Mouse (Mus musculus) heart, embryonic 15.5 days (tissue): ENCODE results near the gene Nfu1. TPM values are rescaled to one million over a fixed set of nuclear protein-coding genes. Genes with fewer than 3 reads are reported as not detected.

Source experiments
- ATAC-seq: fragments of 200-750 bp; cut with Nextera tagmentation; replicated peaks from 2 replicates; pipeline ENCODE4 v1.8.0; 2017; ENCODE audit warnings: low read depth, moderate TSS enrichment; ENCODE audit not compliant: insufficient number of reproducible peaks, insufficient read depth, low FRiP score
- H3K27ac ChIP-seq: fragments of 300-500 bp; sonication (generic); 2 replicates; pipeline ENCODE4 v1.5.1; 2015; ENCODE audit warnings: mild to moderate bottlenecking, inconsistent platforms
- H3K27me3 ChIP-seq: fragments of 300-500 bp; sonication (generic); 2 replicates; pipeline ENCODE4 v1.6.1; 2015; ENCODE audit warnings: inconsistent platforms
- H3K36me3 ChIP-seq: fragments of 300-500 bp; sonication (generic); 2 replicates; pipeline ENCODE4 v1.6.1; 2015; ENCODE audit warnings: mild to moderate bottlenecking, inconsistent platforms
- H3K4me1 ChIP-seq: fragments of 300-500 bp; sonication (generic); replicated peaks from 2 replicates; pipeline ENCODE4 v1.6.1; 2015; ENCODE audit warnings: inconsistent platforms
- H3K4me2 ChIP-seq: fragments of 300-500 bp; sonication (generic); 2 replicates; pipeline ENCODE4 v1.6.1; 2015; ENCODE audit warnings: inconsistent platforms, mild to moderate bottlenecking, moderate library complexity
- H3K4me3 ChIP-seq: fragments of 300-500 bp; sonication (generic); 2 replicates; pipeline ENCODE4 v1.5.1; 2015; ENCODE audit warnings: mild to moderate bottlenecking, inconsistent platforms
- H3K9ac ChIP-seq: fragments of 300-500 bp; sonication (generic); 2 replicates; pipeline ENCODE4 v1.6.1; 2015; ENCODE audit warnings: mild to moderate bottlenecking, inconsistent platforms
- H3K9me3 ChIP-seq: fragments of 300-500 bp; sonication (generic); replicated peaks from 2 replicates; pipeline ENCODE4 v1.6.1; 2016; ENCODE audit warnings: inconsistent platforms
- WGBS: fragments of 180-500 bp; shearing (Covaris S2); methylation state at CpG from one replicate; pipeline ENCODE4 v1.1.7; 2015; ENCODE audit warnings: mixed read lengths; 5-methylcytosine and 5-hydroxymethylcytosine counted together
- polyA plus RNA-seq: library from polyadenylated mRNA; unstranded; fragments of >200 nt; fragmentation: Nextera tagmentation; extraction: Ambion mirVana; gene quantifications from 2 replicates; pipeline ENCODE4 v1.2.1, GENCODE M21; 2015

Gene Nfu1
- polyA plus RNA-seq, result 90.5 and 97.4 TPM in 2 replicates

DNA sequence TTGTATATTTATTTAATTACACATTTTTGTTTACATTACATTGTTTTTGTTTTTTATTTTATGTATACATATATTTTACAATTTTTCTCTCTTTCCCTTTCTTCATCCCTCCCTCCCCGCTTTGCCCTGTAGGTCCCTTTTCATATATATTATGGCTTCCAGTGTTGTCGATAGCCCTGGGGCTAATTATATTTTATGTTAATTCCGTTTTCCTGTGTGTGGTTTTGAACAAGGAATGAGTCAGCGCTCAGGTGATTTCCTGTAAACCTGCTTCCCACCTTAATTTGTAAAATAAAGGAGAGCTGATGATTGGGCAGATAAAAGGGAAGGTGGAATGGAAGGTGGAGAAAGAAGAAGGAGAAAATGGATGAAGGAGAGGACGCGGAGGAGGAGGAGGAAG lies at the start of gene Nfu1:
TSS of gene Nfu1 (plus strand) at position 350 of the 400 bp plus-strand sequence.
- Histone ChIP-seq H3K4me1 (peaks cover 13% of the 10 kb centered on the region), H3K4me2 (peak within 1 kb of the TSS; percentile 69), H3K4me3 (peak within 1 kb of the TSS; percentile 84), H3K27me3 (no peaks in the 10 kb centered on the region), H3K9ac (peak within 1 kb of the TSS; percentile 94), H3K9me3 (no peaks in the 10 kb centered on the region), H3K27ac (peak within 1 kb of the TSS; percentile 94), H3K36me3 (peaks cover 12% of the 10 kb centered on the region; the same call in 1 of the 2 replicates)
- WGBS, result 75% methylated on average over 6 of the region's 6 CpGs
- no peak for ATAC-seq

DNA sequence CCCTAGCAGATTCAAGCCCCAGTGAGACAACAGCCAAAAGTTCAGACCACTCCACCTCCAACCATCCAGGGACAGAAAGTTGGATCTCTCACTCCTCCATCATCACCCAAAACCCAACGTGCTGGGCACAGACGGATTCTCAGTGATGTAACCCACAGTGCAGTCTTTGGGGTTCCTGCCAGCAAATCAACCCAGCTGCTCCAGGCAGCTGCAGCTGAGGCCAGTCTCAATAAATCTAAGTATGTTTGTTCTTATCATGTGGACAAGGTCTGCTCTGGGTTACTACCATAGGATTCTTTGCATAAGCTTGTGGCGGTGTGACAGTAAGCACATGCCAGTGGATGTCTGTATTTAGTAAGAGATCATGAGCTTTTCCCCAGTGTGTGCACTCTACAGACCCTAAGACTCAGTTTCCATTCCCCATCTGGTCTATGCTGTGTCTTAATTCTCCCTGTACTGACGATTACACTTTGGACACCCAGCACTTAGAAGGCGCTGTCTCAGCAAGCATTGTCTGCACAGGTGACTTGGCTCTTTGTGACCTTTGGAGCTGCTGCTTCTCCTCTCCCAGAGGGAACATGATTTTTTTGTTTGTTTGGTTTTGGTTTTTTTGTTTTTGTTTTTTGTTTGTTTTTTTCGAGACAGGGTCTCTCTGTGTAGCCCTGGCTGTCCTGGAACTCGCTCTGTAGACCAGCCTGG lies 44.9 kb upstream of the Nfu1 start:
- WGBS, result 89% methylated on average over 7 of the region's 7 CpGs
- H3K4me2 ChIP-seq, result no peak overlapping the region
- no peak for ATAC-seq
- H3K9ac ChIP-seq, result no peak overlapping the region
- H3K36me3 ChIP-seq, result peaks cover 74% of the 10 kb centered on the region
- no peak overlapping the region for H3K4me3 ChIP-seq
- no peaks in the 10 kb centered on the region for H3K4me1 ChIP-seq
- H3K27ac ChIP-seq, result no peak overlapping the region
- H3K9me3 ChIP-seq, result no peaks in the 10 kb centered on the region
- H3K27me3 ChIP-seq, result no peaks in the 10 kb centered on the region

DNA sequence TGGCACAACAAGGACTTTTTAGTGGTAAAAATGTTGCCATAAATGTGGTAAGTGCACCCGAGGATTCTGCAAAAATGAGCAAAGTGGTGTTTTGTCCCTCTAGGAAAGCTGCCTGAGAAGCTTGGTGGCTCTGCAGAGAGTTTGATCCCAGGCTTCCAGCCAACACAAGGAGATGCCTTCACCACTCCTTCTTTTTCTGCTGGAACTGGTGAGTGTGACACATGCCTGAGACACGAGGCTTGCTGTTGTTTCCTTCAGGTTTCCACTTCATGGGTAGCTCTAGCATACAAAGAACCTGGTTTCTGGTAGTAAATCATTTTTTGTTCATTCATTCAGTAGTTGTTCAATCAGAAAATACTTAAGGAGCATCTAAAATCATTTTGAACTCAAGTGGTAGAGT lies 41.9 kb upstream of the Nfu1 start:
- Histone ChIP-seq H3K9me3 (no peaks in the 10 kb centered on the region), H3K4me3 (no peak overlapping the region), H3K27me3 (no peaks in the 10 kb centered on the region), H3K36me3 (peaks cover 72% of the 10 kb centered on the region), H3K27ac (no peak overlapping the region), H3K9ac (no peak overlapping the region), H3K4me1 (no peaks in the 10 kb centered on the region), H3K4me2 (no peak overlapping the region)
- WGBS, result 83% methylated on average over 2 of the region's 2 CpGs
- ATAC-seq, result no peak

DNA sequence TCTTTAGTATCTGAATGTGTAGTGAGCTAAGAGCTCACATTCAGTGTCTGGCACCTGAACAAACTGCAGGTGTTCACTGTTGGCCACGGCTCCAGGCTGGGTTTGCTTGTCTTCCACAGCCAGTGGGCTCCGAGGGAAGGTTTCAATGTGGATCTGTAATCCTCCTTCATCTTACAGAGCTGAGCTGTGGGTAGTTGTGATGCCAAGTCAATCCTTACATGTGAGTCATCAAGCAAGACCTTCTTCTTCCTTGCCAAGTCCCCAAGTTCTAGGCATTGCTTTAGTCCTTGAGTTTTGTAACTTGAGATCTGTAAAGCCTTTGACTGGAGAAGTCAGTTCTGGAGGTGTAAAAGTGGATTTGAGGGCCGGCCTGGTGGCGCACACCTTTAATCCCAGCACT lies 35.1 kb upstream of the Nfu1 start:
- Histone ChIP-seq H3K4me2 (no peak overlapping the region), H3K36me3 (peaks cover 46% of the 10 kb centered on the region), H3K4me3 (no peak overlapping the region), H3K9me3 (no peaks in the 10 kb centered on the region), H3K27ac (no peak overlapping the region), H3K4me1 (no peaks in the 10 kb centered on the region), H3K9ac (no peak overlapping the region), H3K27me3 (no peaks in the 10 kb centered on the region)
- ATAC-seq, result no peak
- 91% methylated on average over 4 of the region's 4 CpGs for WGBS

DNA sequence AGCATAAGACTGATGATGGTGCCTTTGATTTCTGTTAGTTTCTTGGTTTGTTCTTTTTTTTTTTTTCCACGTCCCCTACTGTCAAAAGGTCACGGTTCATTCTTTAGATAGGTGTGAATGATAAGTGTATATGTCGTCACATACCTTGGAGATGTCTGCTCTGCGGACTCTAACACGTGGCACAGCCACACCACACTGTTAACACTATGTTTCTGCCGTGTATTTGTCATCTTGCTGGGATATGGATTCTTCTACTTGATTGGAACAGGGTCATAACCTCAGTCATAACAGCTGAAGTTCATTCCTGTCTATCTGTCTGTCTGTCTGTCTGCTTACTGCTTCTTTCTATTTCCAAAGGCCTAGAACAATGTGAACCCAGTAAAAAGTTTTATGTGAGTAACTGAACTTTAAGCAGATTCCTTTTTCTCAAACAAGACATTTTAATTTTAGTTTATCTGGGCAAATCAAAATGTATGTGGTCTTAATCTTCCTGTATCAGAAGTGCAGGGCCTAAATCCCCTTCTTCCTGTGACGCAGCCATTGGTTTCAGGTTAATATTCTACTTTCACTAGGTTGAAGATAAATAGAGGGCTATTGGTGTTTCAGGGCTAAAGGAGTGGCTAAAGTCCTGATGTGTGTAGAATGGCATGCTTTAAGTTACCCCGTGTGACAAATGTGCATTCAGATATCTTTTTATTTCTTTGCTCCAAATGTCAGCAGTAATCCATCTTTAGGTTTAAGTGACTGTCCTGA lies 30.7 kb upstream of the Nfu1 start:
- H3K9me3 ChIP-seq, result no peaks in the 10 kb centered on the region
- ATAC-seq, result no peak
- H3K27me3 ChIP-seq, result no peaks in the 10 kb centered on the region
- WGBS, result 52% methylated on average over 8 of the region's 8 CpGs
- no peaks in the 10 kb centered on the region for H3K4me1 ChIP-seq
- no peak overlapping the region for H3K9ac ChIP-seq
- no peak overlapping the region for H3K27ac ChIP-seq
- no peak overlapping the region for H3K4me2 ChIP-seq
- no peak overlapping the region for H3K4me3 ChIP-seq
- H3K36me3 ChIP-seq, result peaks cover 24% of the 10 kb centered on the region; the same call in 1 of the 2 replicates

DNA sequence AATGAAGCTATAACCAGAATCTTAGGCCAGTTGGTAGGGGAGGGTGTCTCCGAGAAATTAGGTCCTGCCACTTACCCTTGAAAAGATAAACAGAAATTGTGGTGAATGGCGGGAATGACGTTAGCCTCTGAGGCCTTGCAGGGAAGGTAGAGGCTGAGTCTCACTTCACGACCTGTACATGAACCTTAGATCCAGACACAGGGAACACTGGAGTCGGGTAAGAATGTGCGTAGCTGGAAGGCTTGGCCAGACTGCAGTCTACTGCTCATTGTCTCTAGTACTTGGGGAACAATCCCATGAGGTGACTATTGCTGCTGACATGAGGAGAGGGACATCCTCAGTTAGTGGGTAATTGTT lies 30.1 kb upstream of the Nfu1 start:
- Histone ChIP-seq H3K4me2 (no peak overlapping the region), H3K4me1 (no peaks in the 10 kb centered on the region), H3K4me3 (no peak overlapping the region), H3K36me3 (peaks cover 25% of the 10 kb centered on the region; the same call in 1 of the 2 replicates), H3K9me3 (no peaks in the 10 kb centered on the region), H3K9ac (no peak overlapping the region), H3K27ac (no peak overlapping the region), H3K27me3 (no peaks in the 10 kb centered on the region)
- WGBS, result 60% methylated on average over 6 of the region's 6 CpGs
- ATAC-seq, result no peak

DNA sequence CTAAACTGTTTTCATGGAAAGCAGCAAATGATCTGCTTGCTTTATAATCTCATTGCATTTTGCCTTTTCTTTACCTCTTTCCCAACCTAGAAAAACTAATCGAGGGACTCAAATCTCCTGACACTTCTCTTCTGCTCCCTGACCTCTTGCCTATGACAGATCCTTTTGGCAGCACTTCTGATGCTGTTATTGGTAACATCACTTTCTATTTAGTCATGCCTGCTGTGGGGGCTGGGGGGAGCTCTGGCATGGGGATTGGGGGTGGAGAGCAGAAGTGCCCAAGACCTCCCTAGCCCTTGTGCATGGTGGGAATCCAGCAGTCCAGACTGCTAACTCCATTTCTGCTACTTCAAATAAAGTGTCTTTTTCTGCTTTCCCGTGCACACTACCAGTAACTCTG lies 27.8 kb upstream of the Nfu1 start:
- Histone ChIP-seq H3K4me1 (no peaks in the 10 kb centered on the region), H3K27ac (no peak overlapping the region), H3K9me3 (no peaks in the 10 kb centered on the region), H3K9ac (no peak overlapping the region), H3K36me3 (peaks cover 21% of the 10 kb centered on the region; the same call in 1 of the 2 replicates), H3K4me3 (no peak overlapping the region), H3K27me3 (no peaks in the 10 kb centered on the region), H3K4me2 (no peak overlapping the region)
- 77% methylated on average over 2 of the region's 2 CpGs for WGBS
- no peak for ATAC-seq

DNA sequence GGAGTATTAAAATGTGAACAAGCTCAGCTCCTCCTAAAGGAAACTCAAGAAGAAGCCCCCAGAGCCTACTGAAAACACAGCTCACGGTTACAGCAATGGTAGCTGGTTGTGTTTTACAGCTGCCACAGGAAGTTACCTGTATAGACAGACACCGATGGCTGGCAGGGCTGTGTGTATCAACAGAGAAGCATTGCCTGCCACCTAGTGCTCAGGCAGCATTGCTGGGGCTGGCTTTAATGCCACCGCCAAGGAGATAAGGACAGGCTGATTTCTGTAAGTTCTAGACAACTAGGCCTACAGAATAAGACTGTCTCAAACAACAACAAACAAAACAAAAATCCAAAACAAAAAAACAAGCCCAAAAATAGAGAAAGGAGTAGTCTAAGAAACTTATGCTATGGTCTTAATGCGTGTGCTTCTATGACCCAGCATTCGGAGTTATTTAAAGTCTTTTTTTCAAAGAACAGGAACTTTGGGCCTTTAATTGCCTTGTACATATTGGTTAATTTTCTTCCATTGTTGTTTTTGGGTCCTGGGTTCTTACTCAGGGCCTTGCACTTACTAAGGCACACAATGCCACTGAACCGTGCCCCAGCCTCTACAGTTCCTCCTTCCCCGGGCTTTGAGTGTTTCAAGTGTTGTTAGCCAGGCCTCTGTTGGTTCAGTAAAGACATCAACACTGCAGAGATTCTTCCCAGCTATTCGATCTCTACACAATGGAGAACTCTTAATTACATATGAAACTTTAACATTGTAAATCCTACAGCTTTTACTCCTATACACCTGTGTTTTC lies 23.5 kb upstream of the Nfu1 start:
- H3K9me3 ChIP-seq, result no peaks in the 10 kb centered on the region
- peaks cover 17% of the 10 kb centered on the region; the same call in 1 of the 2 replicates for H3K36me3 ChIP-seq
- no peak overlapping the region for H3K4me2 ChIP-seq
- no peak for ATAC-seq
- H3K27ac ChIP-seq, result no peak overlapping the region
- 75% methylated on average over 8 of the region's 8 CpGs for WGBS
- no peak overlapping the region for H3K9ac ChIP-seq
- H3K4me1 ChIP-seq, result peaks cover 28% of the 10 kb centered on the region
- no peaks in the 10 kb centered on the region for H3K27me3 ChIP-seq
- H3K4me3 ChIP-seq, result no peak overlapping the region

DNA sequence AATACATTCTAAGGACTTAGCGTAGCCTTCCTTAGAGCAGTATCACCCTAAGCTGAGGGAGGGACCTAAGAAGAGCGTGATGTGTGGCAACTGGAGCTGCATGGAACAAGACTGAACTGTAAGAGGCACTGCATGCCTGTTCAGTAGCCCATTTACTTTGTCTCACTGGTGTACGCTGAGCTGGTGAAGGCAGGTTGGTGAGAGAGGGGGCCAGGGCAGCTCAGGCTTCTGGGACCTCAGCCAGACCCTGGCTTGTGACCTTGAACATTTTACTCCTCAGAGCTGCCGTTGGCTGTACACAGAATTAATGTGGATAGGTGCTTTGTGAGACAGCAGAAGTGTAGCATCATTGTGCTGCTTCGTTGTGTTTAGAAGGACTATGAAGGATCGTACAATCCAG lies 19.5 kb upstream of the Nfu1 start:
- Histone ChIP-seq H3K36me3 (no peaks in the 10 kb centered on the region; the same call in 1 of the 2 replicates), H3K9ac (no peak overlapping the region), H3K4me3 (no peak overlapping the region), H3K27me3 (no peaks in the 10 kb centered on the region), H3K4me1 (peaks cover 41% of the 10 kb centered on the region), H3K4me2 (no peak overlapping the region), H3K27ac (peak overlapping the region; percentile 75), H3K9me3 (no peaks in the 10 kb centered on the region)
- peak; percentile 87 for ATAC-seq
- 47% methylated on average over 6 of the region's 6 CpGs for WGBS

DNA sequence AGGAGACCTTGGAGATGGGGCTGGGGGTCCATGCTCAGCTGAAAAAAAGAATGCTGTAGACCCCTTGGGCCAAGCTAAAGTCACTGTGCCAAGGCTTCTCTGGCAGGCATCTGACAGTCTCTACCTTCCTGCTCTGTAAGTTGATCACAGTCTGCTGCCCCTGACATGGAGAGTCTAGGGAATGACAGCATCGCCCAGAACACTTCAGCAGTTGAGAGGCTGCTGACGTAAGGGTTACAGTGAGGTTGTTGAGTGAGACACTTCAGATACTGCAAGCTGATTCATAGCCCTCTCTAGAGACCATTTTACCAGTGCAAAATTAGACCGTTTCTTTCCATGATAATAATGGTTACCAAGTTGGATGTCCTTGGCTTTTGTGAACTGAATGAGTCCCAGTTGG lies 18.0 kb upstream of the Nfu1 start:
- Histone ChIP-seq H3K4me2 (no peak overlapping the region), H3K36me3 (0 out of 2 replicates have a peak, but pooled peaks cover 3% of the 10 kb centered on the region), H3K4me3 (no peak overlapping the region), H3K9ac (no peak overlapping the region), H3K27ac (peak overlapping the region; percentile 75), H3K4me1 (peaks cover 41% of the 10 kb centered on the region), H3K9me3 (no peaks in the 10 kb centered on the region), H3K27me3 (no peaks in the 10 kb centered on the region)
- WGBS, result 20% methylated on average over 3 of the region's 3 CpGs
- ATAC-seq, result peak; percentile 88

DNA sequence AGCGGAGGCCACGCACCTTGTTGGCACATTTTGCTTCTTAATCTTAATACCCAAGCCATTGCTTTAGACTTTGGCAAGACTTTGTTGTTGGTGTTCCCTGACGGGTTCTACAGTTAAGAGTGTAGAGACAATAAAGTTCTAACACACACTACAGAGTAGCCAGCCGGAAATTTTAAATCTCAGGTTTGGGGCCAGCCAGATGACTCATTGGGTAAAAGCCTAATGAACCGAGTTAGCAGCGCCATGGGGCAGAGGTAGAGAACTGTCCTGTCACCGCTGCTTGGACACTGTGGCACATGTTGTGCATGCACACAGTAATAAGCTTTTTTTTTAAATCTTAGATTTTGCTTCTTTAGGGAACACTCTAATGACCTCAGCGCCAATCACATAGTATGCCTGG lies 16.7 kb upstream of the Nfu1 start:
- Histone ChIP-seq H3K4me2 (no peak overlapping the region), H3K36me3 (peaks cover 15% of the 10 kb centered on the region), H3K9me3 (no peaks in the 10 kb centered on the region), H3K27ac (peak overlapping the region; percentile 75; the same call in 1 of the 2 replicates), H3K4me1 (peaks cover 47% of the 10 kb centered on the region), H3K27me3 (no peaks in the 10 kb centered on the region), H3K4me3 (no peak overlapping the region), H3K9ac (no peak overlapping the region)
- WGBS, result 91% methylated on average over 8 of the region's 8 CpGs
- no peak for ATAC-seq
